Mouse (Mus musculus): ENCODE measurements around the gene Pdcd6ip.

DNA sequence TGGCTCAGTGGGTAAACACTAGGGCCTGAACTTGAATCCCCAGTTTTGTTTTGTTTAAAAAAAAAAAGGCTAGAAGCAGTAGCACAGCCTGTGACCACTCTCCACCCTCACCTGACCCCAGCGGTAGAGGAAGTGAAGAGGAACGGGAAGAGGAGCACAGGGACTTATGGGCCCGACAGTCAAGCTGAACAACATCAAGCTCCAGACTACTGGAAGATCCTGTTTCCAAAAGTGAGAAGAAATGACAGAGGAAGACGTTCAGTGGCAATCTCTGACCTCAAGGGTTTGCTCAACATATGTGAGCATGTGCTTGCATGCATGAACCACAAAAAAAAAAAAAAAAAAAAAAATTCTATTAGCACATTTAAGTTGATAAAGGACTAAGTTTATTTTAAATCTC, 44.6 kb downstream of the Pdcd6ip start:
- TF ChIP-seq CTCF (IDR thresholded peaks at IDR 0.05; ENCODE audit: insufficient read depth, low read depth, low read length) = no peak
- no peak for TF ChIP-seq POLR2A (IDR thresholded peaks at IDR 0.05; ENCODE audit: insufficient read depth, low read depth, low read length)

All from olfactory bulb, adult 2 months (tissue).